Mouse (Mus musculus) E14TG2a.4 (cell line): ENCODE results near the gene Nin.

Source experiments
- H3K27me3 ChIP-seq: 2 replicates; pipeline ENCODE4 v1.6.1; 2014; ENCODE audit warnings: low read length, control low read depth; ENCODE audit not compliant: insufficient read depth
- H3K36me3 ChIP-seq: 2 replicates; pipeline ENCODE4 v1.6.1; 2014; ENCODE audit warnings: low read length, control low read depth; ENCODE audit not compliant: insufficient read depth
- H3K4me1 ChIP-seq: replicated peaks from 2 replicates; pipeline ENCODE4 v1.6.1; 2014; ENCODE audit warnings: low read depth, low read length, control low read depth
- H3K4me3 ChIP-seq: replicated peaks from 2 replicates; pipeline ENCODE4 v1.5.1; 2014; ENCODE audit warnings: mild to moderate bottlenecking, low read length
- H3K9me3 ChIP-seq: 2 replicates; pipeline ENCODE4 v1.6.1; 2014; ENCODE audit warnings: low read length, control low read depth
- CTCF ChIP-seq: conservative IDR thresholded peaks from 2 replicates; pipeline ENCODE4 v1.5.1; 2014; ENCODE audit warnings: low read length
- NANOG ChIP-seq: IDR thresholded peaks from 2 replicates; pipeline ENCODE4 v1.6.1; 2014; ENCODE audit warnings: borderline replicate concordance, low read length, mixed read lengths
- POU5F1 ChIP-seq: IDR thresholded peaks from 2 replicates; pipeline ENCODE4 v1.6.1; 2014; ENCODE audit warnings: low read length, borderline replicate concordance

Nin gene

GRCm38 (mm10) chr12:70043421-70043820, 70.1 kb downstream of the Nin start:
- peaks cover 7% of the 10 kb centered on the region; the same call in 1 of the 2 replicates for H3K36me3 ChIP-seq
- no peaks in the 10 kb centered on the region for H3K9me3 ChIP-seq
- 0 out of 2 replicates have a peak overlapping the region, but pooled peaks have one; percentile 23 for H3K4me3 ChIP-seq
- H3K4me1 ChIP-seq: peaks cover 27% of the 10 kb centered on the region
- TF ChIP-seq POU5F1 (no peak), NANOG (no peak), CTCF (no peak)
- peaks cover 27% of the 10 kb centered on the region for H3K27me3 ChIP-seq

GRCm38 (mm10) chr12:70040981-70041380, 72.5 kb downstream of the Nin start:
- no peak overlapping the region for H3K4me3 ChIP-seq
- peaks cover 27% of the 10 kb centered on the region for H3K27me3 ChIP-seq
- H3K36me3 ChIP-seq: peaks cover 7% of the 10 kb centered on the region; the same call in 1 of the 2 replicates
- H3K9me3 ChIP-seq: no peaks in the 10 kb centered on the region
- TF ChIP-seq POU5F1 (no peak), NANOG (no peak), CTCF (no peak)
- H3K4me1 ChIP-seq: peaks cover 27% of the 10 kb centered on the region

GRCm38 (mm10) chr12:70036722-70037305, 76.7 kb downstream of the Nin start:
- no peak overlapping the region for H3K4me3 ChIP-seq
- peaks cover 2% of the 10 kb centered on the region for H3K4me1 ChIP-seq
- H3K9me3 ChIP-seq: no peaks in the 10 kb centered on the region
- TF ChIP-seq NANOG: no peak
- TF ChIP-seq POU5F1: no peak
- no peak for TF ChIP-seq CTCF
- peaks cover under 1% of the 10 kb centered on the region; the same call in 1 of the 2 replicates for H3K27me3 ChIP-seq
- no peaks in the 10 kb centered on the region for H3K36me3 ChIP-seq

GRCm38 (mm10) chr12:70026233-70026632, 87.3 kb downstream of the Nin start:
- TF ChIP-seq NANOG: no peak
- no peak for TF ChIP-seq CTCF
- TF ChIP-seq POU5F1: no peak
- 0 out of 2 replicates have a peak, but pooled peaks cover 4% of the 10 kb centered on the region for H3K36me3 ChIP-seq
- no peak overlapping the region for H3K4me3 ChIP-seq
- no peaks in the 10 kb centered on the region for H3K27me3 ChIP-seq
- no peaks in the 10 kb centered on the region for H3K9me3 ChIP-seq
- no peaks in the 10 kb centered on the region for H3K4me1 ChIP-seq

- Histone ChIP-seq H3K9me3 (no peaks in the 10 kb centered on the region), H3K4me3 (no peak overlapping the region), H3K4me1 (no peaks in the 10 kb centered on the region), H3K36me3 (0 out of 2 replicates have a peak, but pooled peaks cover 4% of the 10 kb centered on the region), H3K27me3 (no peaks in the 10 kb centered on the region)
- TF ChIP-seq CTCF: no peak
- no peak for TF ChIP-seq NANOG
- TF ChIP-seq POU5F1: no peak
Observed at GRCm38 (mm10) chr12:70025431-70025830, 88.1 kb downstream of the Nin start.

DNA sequence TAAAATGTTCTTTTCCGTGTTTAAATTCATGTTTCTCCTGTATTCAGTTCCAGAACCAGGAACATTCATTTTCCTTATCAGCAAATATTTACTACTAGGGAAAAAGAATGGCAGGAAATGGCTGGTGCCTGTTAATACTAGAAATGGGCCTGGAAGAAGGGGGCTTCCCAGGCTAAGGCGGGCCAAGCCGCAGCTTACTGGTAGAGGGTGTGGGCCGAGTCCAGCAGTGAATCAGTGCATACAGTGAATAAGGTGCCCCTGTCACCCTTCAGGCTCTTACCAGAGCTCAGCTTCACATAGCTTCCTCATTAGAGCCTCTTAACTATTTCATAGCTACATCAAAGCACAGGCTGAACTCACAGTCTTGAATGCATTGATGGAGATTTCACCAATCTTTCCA, 89.9 kb downstream of the Nin start:
- Histone ChIP-seq H3K4me3 (no peak overlapping the region), H3K9me3 (no peaks in the 10 kb centered on the region), H3K27me3 (no peaks in the 10 kb centered on the region), H3K4me1 (no peaks in the 10 kb centered on the region), H3K36me3 (no peaks in the 10 kb centered on the region)
- TF ChIP-seq POU5F1: no peak
- no peak for TF ChIP-seq CTCF
- no peak for TF ChIP-seq NANOG

DNA sequence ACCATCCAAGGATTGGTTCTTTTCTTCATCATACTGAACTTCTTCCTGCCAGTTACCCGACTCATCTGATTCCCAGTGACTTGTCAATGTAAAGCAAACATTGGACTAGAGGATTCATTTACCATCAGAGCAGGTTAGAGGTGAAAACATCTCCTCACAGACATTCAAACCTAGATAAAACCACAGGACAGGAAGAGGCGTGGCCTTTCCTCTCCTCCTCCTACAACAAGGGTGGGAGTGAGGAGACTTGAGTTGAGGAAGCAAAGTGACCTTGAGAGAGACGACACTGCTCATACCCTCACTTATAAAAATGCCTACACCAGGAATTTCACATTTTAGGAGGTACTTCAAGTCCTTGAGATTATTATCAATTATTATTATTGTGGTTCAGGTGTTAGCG, 95.4 kb downstream of the Nin start:
- TF ChIP-seq NANOG (no peak), POU5F1 (no peak), CTCF (no peak)
- H3K9me3 ChIP-seq: no peaks in the 10 kb centered on the region
- H3K4me3 ChIP-seq: no peak overlapping the region
- no peaks in the 10 kb centered on the region for H3K27me3 ChIP-seq
- no peaks in the 10 kb centered on the region for H3K36me3 ChIP-seq
- peaks cover 10% of the 10 kb centered on the region for H3K4me1 ChIP-seq

- no peaks in the 10 kb centered on the region for H3K9me3 ChIP-seq
- no peak overlapping the region for H3K4me3 ChIP-seq
- no peaks in the 10 kb centered on the region for H3K36me3 ChIP-seq
- TF ChIP-seq CTCF (no peak), NANOG (no peak), POU5F1 (no peak)
- H3K27me3 ChIP-seq: no peaks in the 10 kb centered on the region
- H3K4me1 ChIP-seq: peaks cover 10% of the 10 kb centered on the region
Observed at GRCm38 (mm10) chr12:70015936-70016335, 97.6 kb downstream of the Nin start.

DNA sequence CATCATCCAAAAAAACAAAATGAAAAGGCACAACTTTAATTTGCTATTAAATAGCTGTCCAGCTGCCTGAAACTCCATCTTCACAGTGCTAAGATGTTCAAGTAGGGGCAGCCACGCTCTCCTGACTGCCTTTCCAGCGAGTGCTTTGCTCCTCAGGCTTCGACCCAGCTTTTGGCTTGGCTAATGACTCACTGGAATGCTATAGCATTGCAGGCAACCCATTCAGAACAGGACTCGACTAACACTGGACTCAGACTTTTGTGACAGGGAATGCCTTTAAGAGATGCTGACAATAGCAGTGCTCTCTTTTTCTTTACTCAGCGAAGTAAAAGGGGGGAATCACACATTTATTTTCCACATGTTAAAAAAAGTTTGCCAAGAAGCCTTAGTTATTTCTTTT, 101.8 kb downstream of the Nin start:
- no peak for TF ChIP-seq CTCF
- TF ChIP-seq NANOG: no peak
- TF ChIP-seq POU5F1: no peak

More for the DNA sequence above, 101.8 kb downstream of the Nin start:
- H3K4me1 ChIP-seq: no peaks in the 10 kb centered on the region
- no peaks in the 10 kb centered on the region for H3K27me3 ChIP-seq
- no peaks in the 10 kb centered on the region for H3K36me3 ChIP-seq
- H3K4me3 ChIP-seq: no peak overlapping the region
- no peaks in the 10 kb centered on the region for H3K9me3 ChIP-seq
